Mouse (Mus musculus): Measurements from ENCODE around the gene Prelid1. TPM values are rescaled to one million over a fixed set of nuclear protein-coding genes. Genes with fewer than 3 reads are reported as not detected.

Prelid1 gene
- polyA plus RNA-seq, 1 experiment from 2014 or later, result 413 TPM

GRCm38 (mm10) chr13:55318351-55318750 lies 1.9 kb upstream of the Prelid1 start:
- no peaks in the 10 kb centered on the region for H3K27me3 ChIP-seq (replicated peaks; ENCODE audit: control insufficient read depth, insufficient read depth, low read length)
- ATAC-seq (ENCODE audit: low read depth), result no peak
- H3K4me3 ChIP-seq (ENCODE audit: low read depth, low read length), result no peak overlapping the region
- DNase-seq (ENCODE audit: low spot score), result no peak
- no peaks in the 10 kb centered on the region for H3K9me3 ChIP-seq (ENCODE audit: control insufficient read depth, low read length)
- H3K36me3 ChIP-seq (ENCODE audit: control insufficient read depth, insufficient read depth, low read length), result peaks cover 74% of the 10 kb centered on the region
- 81% methylated on average over 3 of the region's 3 CpGs for WGBS
- peaks cover 5% of the 10 kb centered on the region; the same call in 1 of the 2 replicates for H3K4me1 ChIP-seq (ENCODE audit: control insufficient read depth, insufficient read depth, low read length)
- no peak overlapping the region for H3K9ac ChIP-seq (ENCODE audit: low read depth, low read length)
- no peak overlapping the region for H3K4me2 ChIP-seq (ENCODE audit: low read depth, low read length)
- no peak overlapping the region for H3K27ac ChIP-seq (replicated peaks; ENCODE audit: low read depth, low read length)

- Histone ChIP-seq H3K9ac (ENCODE audit: low read depth, low read length) (peak within 1 kb of the TSS; percentile 85), H3K4me2 (ENCODE audit: low read depth, low read length) (peak within 1 kb of the TSS; percentile 75), H3K27ac (replicated peaks; ENCODE audit: low read depth, low read length) (peak within 1 kb of the TSS; percentile 81), H3K27me3 (replicated peaks; ENCODE audit: control insufficient read depth, insufficient read depth, low read length) (no peaks in the 10 kb centered on the region), H3K4me3 (ENCODE audit: low read depth, low read length) (peak within 1 kb of the TSS; percentile 71), H3K36me3 (ENCODE audit: control insufficient read depth, insufficient read depth, low read length) (peaks cover 73% of the 10 kb centered on the region), H3K9me3 (ENCODE audit: control insufficient read depth, low read length) (no peaks in the 10 kb centered on the region), H3K4me1 (ENCODE audit: control insufficient read depth, insufficient read depth, low read length) (peaks cover 8% of the 10 kb centered on the region; the same call in 1 of the 2 replicates)
- WGBS, result 1% methylated on average over 33 of the region's 73 CpGs
- peak; percentile 94 for ATAC-seq (ENCODE audit: low read depth)
- peak; percentile 96 for DNase-seq (ENCODE audit: low spot score)
Observed at GRCm38 (mm10) chr13:55321434-55322129, 1.3 kb downstream of the Prelid1 start, which contains the start of gene Rab24. TSS of gene Rab24 (minus strand) at chr13:55321946.

GRCm38 (mm10) chr13:55322130-55322825 lies 2.0 kb downstream of the Prelid1 start:
- ATAC-seq (ENCODE audit: low read depth) (peak; percentile 34), DNase-seq (ENCODE audit: low spot score) (peak; percentile 81)
- Histone ChIP-seq H3K9me3 (ENCODE audit: control insufficient read depth, low read length) (no peaks in the 10 kb centered on the region), H3K4me1 (ENCODE audit: control insufficient read depth, insufficient read depth, low read length) (peaks cover 8% of the 10 kb centered on the region; the same call in 1 of the 2 replicates), H3K9ac (ENCODE audit: low read depth, low read length) (peak overlapping the region; percentile 85), H3K36me3 (ENCODE audit: control insufficient read depth, insufficient read depth, low read length) (peaks cover 66% of the 10 kb centered on the region), H3K4me2 (ENCODE audit: low read depth, low read length) (peak overlapping the region; percentile 75), H3K4me3 (ENCODE audit: low read depth, low read length) (peak overlapping the region; percentile 71), H3K27me3 (replicated peaks; ENCODE audit: control insufficient read depth, insufficient read depth, low read length) (no peaks in the 10 kb centered on the region), H3K27ac (replicated peaks; ENCODE audit: low read depth, low read length) (peak overlapping the region; percentile 81)
- under 1% methylated on average over 28 of the region's 31 CpGs for WGBS

- WGBS, result 90% methylated on average over 5 of the region's 11 CpGs
- Histone ChIP-seq H3K4me1 (ENCODE audit: control insufficient read depth, insufficient read depth, low read length) (peaks cover 20% of the 10 kb centered on the region), H3K27ac (replicated peaks; ENCODE audit: low read depth, low read length) (no peak overlapping the region), H3K4me3 (ENCODE audit: low read depth, low read length) (no peak overlapping the region), H3K9ac (ENCODE audit: low read depth, low read length) (no peak overlapping the region), H3K9me3 (ENCODE audit: control insufficient read depth, low read length) (no peaks in the 10 kb centered on the region), H3K4me2 (ENCODE audit: low read depth, low read length) (no peak overlapping the region), H3K27me3 (replicated peaks; ENCODE audit: control insufficient read depth, insufficient read depth, low read length) (no peaks in the 10 kb centered on the region), H3K36me3 (ENCODE audit: control insufficient read depth, insufficient read depth, low read length) (peaks cover 39% of the 10 kb centered on the region)
- ATAC-seq (ENCODE audit: low read depth) (no peak), DNase-seq (ENCODE audit: low spot score) (no peak)
Observed at GRCm38 (mm10) chr13:55325596-55325995, 5.3 kb downstream of the Prelid1 start.

- WGBS, result 54% methylated on average over 4 of the region's 4 CpGs
- DNase-seq (ENCODE audit: low spot score) (no peak), ATAC-seq (ENCODE audit: low read depth) (no peak)
- Histone ChIP-seq H3K9me3 (ENCODE audit: control insufficient read depth, low read length) (no peaks in the 10 kb centered on the region), H3K4me1 (ENCODE audit: control insufficient read depth, insufficient read depth, low read length) (peaks cover 25% of the 10 kb centered on the region), H3K27ac (replicated peaks; ENCODE audit: low read depth, low read length) (no peak overlapping the region), H3K4me2 (ENCODE audit: low read depth, low read length) (no peak overlapping the region; the same call in 1 of the 2 replicates), H3K27me3 (replicated peaks; ENCODE audit: control insufficient read depth, insufficient read depth, low read length) (no peaks in the 10 kb centered on the region), H3K9ac (ENCODE audit: low read depth, low read length) (no peak overlapping the region), H3K36me3 (ENCODE audit: control insufficient read depth, insufficient read depth, low read length) (peaks cover 39% of the 10 kb centered on the region), H3K4me3 (ENCODE audit: low read depth, low read length) (no peak overlapping the region)
Observed at GRCm38 (mm10) chr13:55327169-55327568, 6.9 kb downstream of the Prelid1 start.

GRCm38 (mm10) chr13:55327633-55328032 lies 7.3 kb downstream of the Prelid1 start:
- ATAC-seq (ENCODE audit: low read depth) (0 out of 2 replicates have a peak, but pooled peaks have one; percentile 17), DNase-seq (ENCODE audit: low spot score) (peak; percentile 89)
- H3K4me3 ChIP-seq (ENCODE audit: low read depth, low read length), result peak overlapping the region; percentile 75
- peak overlapping the region; percentile 92 for H3K4me2 ChIP-seq (ENCODE audit: low read depth, low read length)
- H3K9ac ChIP-seq (ENCODE audit: low read depth, low read length), result no peak overlapping the region
- no peak overlapping the region for H3K27ac ChIP-seq (replicated peaks; ENCODE audit: low read depth, low read length)
- H3K36me3 ChIP-seq (ENCODE audit: control insufficient read depth, insufficient read depth, low read length), result peaks cover 37% of the 10 kb centered on the region
- H3K9me3 ChIP-seq (ENCODE audit: control insufficient read depth, low read length), result no peaks in the 10 kb centered on the region
- no peaks in the 10 kb centered on the region for H3K27me3 ChIP-seq (replicated peaks; ENCODE audit: control insufficient read depth, insufficient read depth, low read length)
- WGBS, result 53% methylated on average over 8 of the region's 8 CpGs
- peaks cover 25% of the 10 kb centered on the region for H3K4me1 ChIP-seq (ENCODE audit: control insufficient read depth, insufficient read depth, low read length)

GRCm38 (mm10) chr13:55328171-55328570 lies 7.9 kb downstream of the Prelid1 start:
- H3K4me3 ChIP-seq (ENCODE audit: low read depth, low read length), result peak overlapping the region; percentile 75
- ATAC-seq (ENCODE audit: low read depth) (no peak), DNase-seq (ENCODE audit: low spot score) (no peak)
- no peak overlapping the region for H3K27ac ChIP-seq (replicated peaks; ENCODE audit: low read depth, low read length)
- H3K9me3 ChIP-seq (ENCODE audit: control insufficient read depth, low read length), result no peaks in the 10 kb centered on the region
- 80% methylated on average over 6 of the region's 6 CpGs for WGBS
- peak overlapping the region; percentile 92 for H3K4me2 ChIP-seq (ENCODE audit: low read depth, low read length)
- peak overlapping the region; percentile 73 for H3K9ac ChIP-seq (ENCODE audit: low read depth, low read length)
- H3K36me3 ChIP-seq (ENCODE audit: control insufficient read depth, insufficient read depth, low read length), result peaks cover 32% of the 10 kb centered on the region
- H3K27me3 ChIP-seq (replicated peaks; ENCODE audit: control insufficient read depth, insufficient read depth, low read length), result no peaks in the 10 kb centered on the region
- H3K4me1 ChIP-seq (ENCODE audit: control insufficient read depth, insufficient read depth, low read length), result peaks cover 22% of the 10 kb centered on the region

- Histone ChIP-seq H3K9me3 (ENCODE audit: control insufficient read depth, low read length) (no peaks in the 10 kb centered on the region), H3K27ac (replicated peaks; ENCODE audit: low read depth, low read length) (no peak overlapping the region), H3K4me2 (ENCODE audit: low read depth, low read length) (peak overlapping the region; percentile 92), H3K4me1 (ENCODE audit: control insufficient read depth, insufficient read depth, low read length) (peaks cover 17% of the 10 kb centered on the region; the same call in 1 of the 2 replicates), H3K36me3 (ENCODE audit: control insufficient read depth, insufficient read depth, low read length) (peaks cover 27% of the 10 kb centered on the region), H3K9ac (ENCODE audit: low read depth, low read length) (peak overlapping the region; percentile 73; the same call in 1 of the 2 replicates), H3K27me3 (replicated peaks; ENCODE audit: control insufficient read depth, insufficient read depth, low read length) (no peaks in the 10 kb centered on the region), H3K4me3 (ENCODE audit: low read depth, low read length) (peak overlapping the region; percentile 75)
- ATAC-seq (ENCODE audit: low read depth) (no peak), DNase-seq (ENCODE audit: low spot score) (no peak)
- 80% methylated on average over 4 of the region's 4 CpGs for WGBS
Observed at GRCm38 (mm10) chr13:55328641-55329040, 8.3 kb downstream of the Prelid1 start.
